Mouse (Mus musculus): ENCODE data around the gene Cacng6. TPM values are rescaled to one million over a fixed set of nuclear protein-coding genes. Genes with fewer than 3 reads are reported as not detected.

Cacng6 gene
- 0.35 and 0.66 TPM in 2 replicates for polyA plus RNA-seq (2015; fragmentation: Nextera tagmentation; extraction: Ambion mirVana)

GRCm38 (mm10) chr7:3423895-3424294 is at the start of gene Cacng6:
Gene Cacng6, plus strand, starts transcription at chr7:3424195.
- Histone ChIP-seq H3K9me3 (replicated peaks) (no peaks in the 10 kb centered on the region), H3K4me1 (replicated peaks) (no peaks in the 10 kb centered on the region), H3K9ac (no peak within 1 kb of the TSS), H3K27ac (replicated peaks) (no peak within 1 kb of the TSS), H3K27me3 (peaks cover 73% of the 10 kb centered on the region), H3K36me3 (replicated peaks) (no peaks in the 10 kb centered on the region), H3K4me3 (replicated peaks) (no peak within 1 kb of the TSS), H3K4me2 (no peak within 1 kb of the TSS; the same call in 1 of the 2 replicates)
- WGBS (ENCODE audit: insufficient replicate concordance), result 15% methylated on average over 4 of the region's 4 CpGs
- ATAC-seq (ENCODE audit: insufficient read depth), result no peak

- ATAC-seq (ENCODE audit: insufficient read depth), result no peak
- no peak overlapping the region for H3K4me3 ChIP-seq (replicated peaks)
- H3K27me3 ChIP-seq, result no peaks in the 10 kb centered on the region
- WGBS (ENCODE audit: insufficient replicate concordance), result 45% methylated on average over 4 of the region's 4 CpGs
- no peaks in the 10 kb centered on the region for H3K9me3 ChIP-seq (replicated peaks)
- H3K36me3 ChIP-seq (replicated peaks), result no peaks in the 10 kb centered on the region
- no peak overlapping the region for H3K27ac ChIP-seq (replicated peaks)
- no peak overlapping the region for H3K4me2 ChIP-seq
- H3K9ac ChIP-seq, result no peak overlapping the region
- H3K4me1 ChIP-seq (replicated peaks), result no peaks in the 10 kb centered on the region
Observed at GRCm38 (mm10) chr7:3376831-3377230, 47.2 kb upstream of the Cacng6 start.

- WGBS (ENCODE audit: insufficient replicate concordance), result 72% methylated on average over 9 of the region's 9 CpGs
- no peaks in the 10 kb centered on the region for H3K27me3 ChIP-seq
- no peaks in the 10 kb centered on the region for H3K4me1 ChIP-seq (replicated peaks)
- ATAC-seq (ENCODE audit: insufficient read depth), result no peak
- H3K9me3 ChIP-seq (replicated peaks), result no peaks in the 10 kb centered on the region
- H3K36me3 ChIP-seq (replicated peaks), result no peaks in the 10 kb centered on the region
- H3K9ac ChIP-seq, result no peak overlapping the region
- H3K27ac ChIP-seq (replicated peaks), result no peak overlapping the region
- no peak overlapping the region for H3K4me3 ChIP-seq (replicated peaks)
- no peak overlapping the region for H3K4me2 ChIP-seq
Observed at GRCm38 (mm10) chr7:3382123-3382522, 41.9 kb upstream of the Cacng6 start.

GRCm38 (mm10) chr7:3384807-3385319 is 39.1 kb upstream of the Cacng6 start:
- Histone ChIP-seq H3K36me3 (replicated peaks) (no peaks in the 10 kb centered on the region), H3K27ac (replicated peaks) (no peak overlapping the region), H3K4me3 (replicated peaks) (no peak overlapping the region), H3K4me2 (no peak overlapping the region), H3K9ac (no peak overlapping the region), H3K4me1 (replicated peaks) (no peaks in the 10 kb centered on the region), H3K27me3 (peaks cover 9% of the 10 kb centered on the region; the same call in 1 of the 2 replicates), H3K9me3 (replicated peaks) (no peaks in the 10 kb centered on the region)
- no peak for ATAC-seq (ENCODE audit: insufficient read depth)
- 57% methylated on average over 5 of the region's 5 CpGs for WGBS (ENCODE audit: insufficient replicate concordance)

GRCm38 (mm10) chr7:3386036-3386730 is 37.8 kb upstream of the Cacng6 start:
- 55% methylated on average over 6 of the region's 6 CpGs for WGBS (ENCODE audit: insufficient replicate concordance)
- no peak overlapping the region for H3K4me2 ChIP-seq
- no peaks in the 10 kb centered on the region for H3K4me1 ChIP-seq (replicated peaks)
- ATAC-seq (ENCODE audit: insufficient read depth), result no peak
- no peak overlapping the region for H3K27ac ChIP-seq (replicated peaks)
- no peak overlapping the region for H3K9ac ChIP-seq
- peaks cover 14% of the 10 kb centered on the region; the same call in 1 of the 2 replicates for H3K27me3 ChIP-seq
- H3K4me3 ChIP-seq (replicated peaks), result no peak overlapping the region
- no peaks in the 10 kb centered on the region for H3K36me3 ChIP-seq (replicated peaks)
- H3K9me3 ChIP-seq (replicated peaks), result no peaks in the 10 kb centered on the region

GRCm38 (mm10) chr7:3387761-3388160 is 36.2 kb upstream of the Cacng6 start:
- no peaks in the 10 kb centered on the region for H3K4me1 ChIP-seq (replicated peaks)
- WGBS (ENCODE audit: insufficient replicate concordance), result 75% methylated on average over 18 of the region's 18 CpGs
- no peak overlapping the region for H3K4me2 ChIP-seq
- no peaks in the 10 kb centered on the region for H3K36me3 ChIP-seq (replicated peaks)
- H3K9ac ChIP-seq, result no peak overlapping the region
- H3K27ac ChIP-seq (replicated peaks), result no peak overlapping the region
- no peak overlapping the region for H3K4me3 ChIP-seq (replicated peaks)
- ATAC-seq (ENCODE audit: insufficient read depth), result no peak
- H3K27me3 ChIP-seq, result peaks cover 16% of the 10 kb centered on the region; the same call in 1 of the 2 replicates
- H3K9me3 ChIP-seq (replicated peaks), result no peaks in the 10 kb centered on the region

- no peak overlapping the region for H3K4me3 ChIP-seq (replicated peaks)
- H3K36me3 ChIP-seq (replicated peaks), result no peaks in the 10 kb centered on the region
- no peak overlapping the region for H3K27ac ChIP-seq (replicated peaks)
- peaks cover 16% of the 10 kb centered on the region; the same call in 1 of the 2 replicates for H3K27me3 ChIP-seq
- ATAC-seq (ENCODE audit: insufficient read depth), result no peak
- no peak overlapping the region for H3K4me2 ChIP-seq
- H3K4me1 ChIP-seq (replicated peaks), result no peaks in the 10 kb centered on the region
- 15% methylated on average over 6 of the region's 6 CpGs for WGBS (ENCODE audit: insufficient replicate concordance)
- H3K9ac ChIP-seq, result no peak overlapping the region
- no peaks in the 10 kb centered on the region for H3K9me3 ChIP-seq (replicated peaks)
Observed at GRCm38 (mm10) chr7:3388885-3389284, 35.1 kb upstream of the Cacng6 start.

GRCm38 (mm10) chr7:3389444-3390412 is 34.3 kb upstream of the Cacng6 start:
- ATAC-seq (ENCODE audit: insufficient read depth), result no peak
- no peak overlapping the region for H3K9ac ChIP-seq
- no peaks in the 10 kb centered on the region for H3K4me1 ChIP-seq (replicated peaks)
- no peaks in the 10 kb centered on the region for H3K36me3 ChIP-seq (replicated peaks)
- under 1% methylated on average over 17 of the region's 17 CpGs for WGBS (ENCODE audit: insufficient replicate concordance)
- no peaks in the 10 kb centered on the region for H3K9me3 ChIP-seq (replicated peaks)
- H3K4me2 ChIP-seq, result no peak overlapping the region
- H3K27ac ChIP-seq (replicated peaks), result no peak overlapping the region
- no peak overlapping the region for H3K4me3 ChIP-seq (replicated peaks)
- peaks cover 16% of the 10 kb centered on the region; the same call in 1 of the 2 replicates for H3K27me3 ChIP-seq

GRCm38 (mm10) chr7:3390413-3391080 is 33.4 kb upstream of the Cacng6 start, which contains the start of gene Cacng8:
Gene Cacng8, plus strand, starts transcription at chr7:3390683.
- H3K9me3 ChIP-seq (replicated peaks), result no peaks in the 10 kb centered on the region
- H3K4me2 ChIP-seq, result no peak within 1 kb of the TSS
- H3K27me3 ChIP-seq, result peaks cover 16% of the 10 kb centered on the region; the same call in 1 of the 2 replicates
- no peak within 1 kb of the TSS for H3K4me3 ChIP-seq (replicated peaks)
- no peaks in the 10 kb centered on the region for H3K4me1 ChIP-seq (replicated peaks)
- no peak within 1 kb of the TSS for H3K27ac ChIP-seq (replicated peaks)
- H3K36me3 ChIP-seq (replicated peaks), result no peaks in the 10 kb centered on the region
- ATAC-seq (ENCODE audit: insufficient read depth), result no peak
- under 1% methylated on average over 7 of the region's 7 CpGs for WGBS (ENCODE audit: insufficient replicate concordance)
- H3K9ac ChIP-seq, result no peak within 1 kb of the TSS

- H3K9ac ChIP-seq, result no peak overlapping the region
- H3K27ac ChIP-seq (replicated peaks), result no peak overlapping the region
- H3K36me3 ChIP-seq (replicated peaks), result no peaks in the 10 kb centered on the region
- ATAC-seq (ENCODE audit: insufficient read depth), result no peak
- H3K4me3 ChIP-seq (replicated peaks), result no peak overlapping the region
- H3K4me2 ChIP-seq, result no peak overlapping the region
- 9% methylated on average over 12 of the region's 12 CpGs for WGBS (ENCODE audit: insufficient replicate concordance)
- H3K9me3 ChIP-seq (replicated peaks), result no peaks in the 10 kb centered on the region
- peaks cover 16% of the 10 kb centered on the region; the same call in 1 of the 2 replicates for H3K27me3 ChIP-seq
- H3K4me1 ChIP-seq (replicated peaks), result no peaks in the 10 kb centered on the region
Observed at GRCm38 (mm10) chr7:3391081-3391451, 32.9 kb upstream of the Cacng6 start.
